Mouse (Mus musculus) MEL (cell line): ENCODE measurements around the gene Art3. TPM values are rescaled to one million over a fixed set of nuclear protein-coding genes. Genes with fewer than 3 reads are reported as not detected.

Experiments used
- DNase-seq: peaks from one replicate; pipeline ENCODE4 v3.0.0; 2011; ENCODE audit warnings: low read depth, low spot score
- H3K27ac ChIP-seq: 2 replicates; pipeline ENCODE4 v1.5.1; 2012; ENCODE audit warnings: low read depth, mild to moderate bottlenecking, control low read depth, low read length, moderate library complexity; ENCODE audit not compliant: control insufficient read depth
- H3K27me3 ChIP-seq, 2 experiments: fragments of 150-350 bp in 1 of 2; sonication (generic) in 1 of 2; 2 replicates each; pipeline ENCODE4 v1.6.1; 2012; ENCODE audit warnings: low read length in 2 of 2, mild to moderate bottlenecking in 2 of 2, improper control_type of control experiment in 1 of 2, moderate library complexity in 1 of 2; ENCODE audit not compliant: insufficient read depth in 2 of 2, control insufficient read depth in 1 of 2
- H3K36me3 ChIP-seq, 2 experiments: 2 replicates each; pipeline ENCODE4 v1.6.1; 2012 to 2014; ENCODE audit warnings: low read length in 2 of 2, improper control_type of control experiment in 1 of 2, inconsistent platforms in 1 of 2, mild to moderate bottlenecking in 1 of 2; ENCODE audit not compliant: insufficient read depth in 2 of 2, control insufficient read depth in 1 of 2
- H3K4me1 ChIP-seq, 2 experiments: fragments of 150-350 bp in 1 of 2; sonication (generic) in 1 of 2; 2 replicates each; pipeline ENCODE4 v1.6.1; 2012; ENCODE audit warnings: low read length in 2 of 2, improper control_type of control experiment in 1 of 2, mild to moderate bottlenecking in 1 of 2; ENCODE audit not compliant: insufficient read depth in 2 of 2, control insufficient read depth in 1 of 2
- H3K4me3 ChIP-seq, 2 experiments: fragments of 150-350 bp in 1 of 2; sonication (generic) in 1 of 2; 2 replicates each; pipeline ENCODE4 v1.5.1; 2012; ENCODE audit warnings: low read depth in 2 of 2, low read length in 2 of 2, mild to moderate bottlenecking in 2 of 2, moderate library complexity in 2 of 2, control low read depth in 1 of 2, improper control_type of control experiment in 1 of 2; ENCODE audit not compliant: control insufficient read depth in 1 of 2, insufficient read depth in 1 of 2
- H3K79me2 ChIP-seq: 2 replicates; pipeline ENCODE4 v1.6.1; 2012; ENCODE audit warnings: mild to moderate bottlenecking, low read length, moderate library complexity; ENCODE audit not compliant: control insufficient read depth, poor library complexity, insufficient read depth
- H3K9ac ChIP-seq: 2 replicates; pipeline ENCODE4 v1.6.1; 2012; ENCODE audit warnings: low read depth, mild to moderate bottlenecking, control low read depth, low read length, moderate library complexity; ENCODE audit not compliant: control insufficient read depth, poor library complexity, severe bottlenecking
- H3K9me3 ChIP-seq: fragments of 150-350 bp; sonication (generic); replicated peaks from 2 replicates; pipeline ENCODE4 v1.6.1; 2012; ENCODE audit warnings: mild to moderate bottlenecking, low read length, improper control_type of control experiment, moderate library complexity; ENCODE audit not compliant: insufficient read depth
- BHLHE40 ChIP-seq: IDR thresholded peaks from 2 replicates; pipeline ENCODE4 v1.6.1; 2012; ENCODE audit warnings: low read depth, mild to moderate bottlenecking, inconsistent platforms, low read length, improper control_type of control experiment, borderline replicate concordance
- CHD1 ChIP-seq: IDR thresholded peaks from 2 replicates; pipeline ENCODE4 v1.6.1; 2012; ENCODE audit warnings: low read depth, mild to moderate bottlenecking, inconsistent platforms, low read length, improper control_type of control experiment
- CTCF ChIP-seq, 3 experiments: IDR thresholded peaks in 2 of 3; conservative IDR thresholded peaks in 1 of 3; 2 replicates each; pipeline ENCODE4 v1.5.1; 2011 to 2012; ENCODE audit warnings: low read length in 3 of 3, low read depth in 2 of 3, mild to moderate bottlenecking in 2 of 3, improper control_type of control experiment in 1 of 3, inconsistent platforms in 1 of 3, mixed read lengths in 1 of 3, moderate library complexity in 1 of 3; ENCODE audit not compliant: control insufficient read depth in 1 of 3, insufficient read depth in 1 of 3, poor library complexity in 1 of 3, severe bottlenecking in 1 of 3
- ELF1 ChIP-seq: IDR thresholded peaks from 2 replicates; pipeline ENCODE4 v1.6.1; 2014; ENCODE audit warnings: low read depth, mild to moderate bottlenecking, inconsistent platforms, low read length, improper control_type of control experiment, moderate library complexity
- EP300 ChIP-seq, 2 experiments: IDR thresholded peaks; 2 replicates each; pipeline ENCODE4 v1.6.1; 2011; ENCODE audit warnings: improper control_type of control experiment in 2 of 2, low read length in 2 of 2, low read depth in 1 of 2, mild to moderate bottlenecking in 1 of 2
- GABPA ChIP-seq: IDR thresholded peaks from 2 replicates; pipeline ENCODE4 v1.6.1; 2012; ENCODE audit warnings: low read depth, mild to moderate bottlenecking, inconsistent platforms, low read length, improper control_type of control experiment, moderate library complexity
- GATA1 ChIP-seq: IDR thresholded peaks from 2 replicates; pipeline ENCODE4 v1.6.1; 2011; ENCODE audit warnings: low read depth, low read length, improper control_type of control experiment
- KAT2A ChIP-seq: conservative IDR thresholded peaks from 2 replicates; pipeline ENCODE4 v1.6.1; 2012; ENCODE audit warnings: low read depth, low read length, improper control_type of control experiment, inconsistent platforms
- MAFK ChIP-seq: IDR thresholded peaks from 2 replicates; pipeline ENCODE4 v1.6.1; 2011; ENCODE audit warnings: low read depth, mild to moderate bottlenecking, low read length, improper control_type of control experiment, borderline replicate concordance
- MAX ChIP-seq: IDR thresholded peaks from 2 replicates; pipeline ENCODE4 v1.6.1; 2011; ENCODE audit warnings: low read length, improper control_type of control experiment
- MAZ ChIP-seq: IDR thresholded peaks from 2 replicates; pipeline ENCODE4 v1.6.1; 2012; ENCODE audit warnings: low read depth, mild to moderate bottlenecking, inconsistent platforms, low read length, improper control_type of control experiment
- MEF2A ChIP-seq: IDR thresholded peaks from 2 replicates; pipeline ENCODE4 v1.6.1; 2014; ENCODE audit warnings: low read depth, mild to moderate bottlenecking, inconsistent platforms, low read length, improper control_type of control experiment; ENCODE audit not compliant: poor library complexity, insufficient replicate concordance, severe bottlenecking; ENCODE audit errors: extremely low read depth
- MYC ChIP-seq: IDR thresholded peaks from 2 replicates; pipeline ENCODE4 v1.6.1; 2011; ENCODE audit warnings: low read depth, mild to moderate bottlenecking, low read length, improper control_type of control experiment, moderate library complexity
- NELFE ChIP-seq: IDR thresholded peaks from 2 replicates; pipeline ENCODE4 v1.6.1; 2011; ENCODE audit warnings: low read depth, low read length, improper control_type of control experiment
- POLR2A ChIP-seq, 2 experiments: IDR thresholded peaks; 2 replicates each; pipeline ENCODE4 v1.6.1; 2011 to 2012; ENCODE audit warnings: low read length in 2 of 2, mild to moderate bottlenecking in 2 of 2, control low read depth in 1 of 2, improper control_type of control experiment in 1 of 2, low read depth in 1 of 2, moderate library complexity in 1 of 2; ENCODE audit not compliant: control insufficient read depth in 1 of 2, insufficient read depth in 1 of 2, poor library complexity in 1 of 2
- POLR2AphosphoS2 ChIP-seq: IDR thresholded peaks from 2 replicates; pipeline ENCODE4 v1.6.1; 2011; ENCODE audit warnings: low read length, improper control_type of control experiment
- POLR2AphosphoS5 ChIP-seq: IDR thresholded peaks from 2 replicates; pipeline ENCODE4 v1.6.1; 2012; ENCODE audit warnings: low read depth, borderline replicate concordance, mild to moderate bottlenecking, inconsistent platforms, low read length, moderate library complexity, mixed read lengths
- RAD21 ChIP-seq: IDR thresholded peaks from 2 replicates; pipeline ENCODE4 v1.6.1; 2011; ENCODE audit warnings: mild to moderate bottlenecking, low read depth, low read length, improper control_type of control experiment
- RCOR1 ChIP-seq: IDR thresholded peaks from 2 replicates; pipeline ENCODE4 v1.6.1; 2012; ENCODE audit warnings: low read depth, mild to moderate bottlenecking, inconsistent platforms, low read length, improper control_type of control experiment
- SIN3A ChIP-seq: IDR thresholded peaks from 2 replicates; pipeline ENCODE4 v1.6.1; 2012; ENCODE audit warnings: low read length, improper control_type of control experiment, inconsistent platforms
- TCF12 ChIP-seq: IDR thresholded peaks from 2 replicates; pipeline ENCODE4 v1.6.1; 2014; ENCODE audit warnings: low read depth, mild to moderate bottlenecking, inconsistent platforms, low read length, improper control_type of control experiment, moderate library complexity
- UBTF ChIP-seq: IDR thresholded peaks from 2 replicates; pipeline ENCODE4 v1.6.1; 2012; ENCODE audit warnings: low read depth, mild to moderate bottlenecking, inconsistent platforms, low read length, improper control_type of control experiment, moderate library complexity, borderline replicate concordance; ENCODE audit not compliant: insufficient read depth
- USF2 ChIP-seq, 2 experiments: IDR thresholded peaks; 2 replicates each; pipeline ENCODE4 v1.6.1; 2011 to 2012; ENCODE audit warnings: improper control_type of control experiment in 2 of 2, low read length in 2 of 2, borderline replicate concordance in 1 of 2, inconsistent platforms in 1 of 2, low read depth in 1 of 2, mild to moderate bottlenecking in 1 of 2; ENCODE audit not compliant: insufficient read depth in 1 of 2
- ZC3H11A ChIP-seq: IDR thresholded peaks from 2 replicates; pipeline ENCODE4 v1.6.1; 2012; ENCODE audit warnings: low read depth, mild to moderate bottlenecking, inconsistent platforms, low read length, improper control_type of control experiment
- ZKSCAN1 ChIP-seq: IDR thresholded peaks from 2 replicates; pipeline ENCODE4 v1.6.1; 2012; ENCODE audit warnings: low read depth, mild to moderate bottlenecking, inconsistent platforms, low read length, improper control_type of control experiment, moderate library complexity
- ZNF384 ChIP-seq: IDR thresholded peaks from 2 replicates; pipeline ENCODE4 v1.6.1; 2012; ENCODE audit warnings: low read depth, mild to moderate bottlenecking, inconsistent platforms, low read length, improper control_type of control experiment
- polyA plus RNA-seq, 2 experiments: library from polyadenylated mRNA; stranded (reverse) in 1 of 2; unstranded in 1 of 2; fragments of >175 nt in 1 of 2; fragments of >200 nt in 1 of 2; gene quantifications; 2 replicates each; pipeline versions ENCODE4 v1.2.1 to v1.2.4; 2012; ENCODE audit warnings: low replicate concordance in 2 of 2, low read depth in 1 of 2; ENCODE audit not compliant: insufficient read length in 2 of 2, insufficient read depth in 1 of 2, missing spikeins in 1 of 2
- total RNA-seq: library from RNA; depleted of rRNA; stranded (reverse); fragments of 300-350 nt; gene quantifications from 2 replicates; pipeline ENCODE4 v1.2.3, GENCODE M21; 2012

The Art3 gene
- total and polyA plus RNA-seq, 3 experiments: not detected

- Histone ChIP-seq H3K9me3 (no peaks in the 10 kb centered on the region), H3K4me3 (no peak overlapping the region), H3K36me3 (no peaks in the 10 kb centered on the region), H3K4me1 (no peaks in the 10 kb centered on the region), H3K9ac (no peak overlapping the region), H3K79me2 (no peaks in the 10 kb centered on the region), H3K27ac (no peak overlapping the region), H3K27me3 (peaks cover 3 to 11% of the 10 kb centered on the region in 2 experiments)
- DNase-seq: no peak
- TF ChIP-seq RCOR1: no peak
- TF ChIP-seq MAZ: no peak
- TF ChIP-seq GATA1: no peak
- no peak for TF ChIP-seq MYC
- no peak for TF ChIP-seq POLR2AphosphoS2
- TF ChIP-seq ELF1: no peak
- no peak for TF ChIP-seq GABPA
- no peak for TF ChIP-seq CHD1
- no peak for TF ChIP-seq CTCF (IDR thresholded peaks at IDR 0.05 in 2 of 3, conservative IDR thresholded peaks at IDR 0.05 in 1 of 3; ENCODE audit: control insufficient read depth in 1 of 3, insufficient read depth in 1 of 3, low read depth in 2 of 3, low read length in 3 of 3, poor library complexity in 1 of 3, severe bottlenecking in 1 of 3)
- no peak for TF ChIP-seq KAT2A
- TF ChIP-seq ZKSCAN1: no peak
- no peak for TF ChIP-seq BHLHE40
- no peak for TF ChIP-seq USF2 (IDR thresholded peaks at IDR 0.05; ENCODE audit: borderline replicate concordance in 1 of 2, insufficient read depth in 1 of 2, low read depth in 1 of 2, low read length in 2 of 2)
- TF ChIP-seq UBTF: no peak
- no peak for TF ChIP-seq EP300 (IDR thresholded peaks at IDR 0.05; ENCODE audit: low read depth in 1 of 2, low read length in 2 of 2)
- TF ChIP-seq POLR2AphosphoS5: no peak
- TF ChIP-seq MEF2A: no peak
Measured at GRCm38 (mm10) chr5:92358767-92359455, 27.3 kb downstream of the Art3 start.

GRCm38 (mm10) chr5:92363179-92363578 lies 31.6 kb downstream of the Art3 start:
- no peak for TF ChIP-seq TCF12
- no peak for TF ChIP-seq ZNF384
- TF ChIP-seq NELFE: no peak
- no peak for TF ChIP-seq MAFK
- TF ChIP-seq RCOR1: no peak
- TF ChIP-seq RAD21: no peak
- no peak for TF ChIP-seq GATA1
- no peak for TF ChIP-seq SIN3A
- no peak for TF ChIP-seq POLR2AphosphoS5
- no peak for TF ChIP-seq KAT2A
- TF ChIP-seq EP300 (IDR thresholded peaks at IDR 0.05; ENCODE audit: low read depth in 1 of 2, low read length in 2 of 2): no peak
- TF ChIP-seq POLR2AphosphoS2: no peak
- TF ChIP-seq MAX: no peak
- no peak for TF ChIP-seq ZC3H11A
- no peak for TF ChIP-seq POLR2A (IDR thresholded peaks at IDR 0.05; ENCODE audit: control insufficient read depth in 1 of 2, insufficient read depth in 1 of 2, low read depth in 1 of 2, low read length in 2 of 2, poor library complexity in 1 of 2)
- Histone ChIP-seq H3K36me3 (no peaks in the 10 kb centered on the region), H3K9ac (no peak overlapping the region), H3K79me2 (no peaks in the 10 kb centered on the region), H3K9me3 (no peaks in the 10 kb centered on the region), H3K27ac (no peak overlapping the region), H3K4me1 (no peaks in the 10 kb centered on the region), H3K4me3 (no peak overlapping the region), H3K27me3 (peaks cover 9 to 27% of the 10 kb centered on the region in 2 experiments)
- DNase-seq: no peak
